Mouse (Mus musculus): Measurements from ENCODE around the gene Fbxo40. TPM values are rescaled to one million over a fixed set of nuclear protein-coding genes. Genes with fewer than 3 reads are reported as not detected.
A peak's percentile ranks its signal among the peaks of the same experiment; 100 is the strongest.

Fbxo40 gene
- not detected in 2 replicates for polyA plus RNA-seq (2015; fragmentation: Nextera tagmentation; extraction: Ambion mirVana)

GRCm38 (mm10) chr16:36989999-36990625 lies at the start of gene Fbxo40:
TSS of gene Fbxo40 (minus strand) at chr16:36990467.
- Histone ChIP-seq H3K9ac (no peak within 1 kb of the TSS), H3K4me2 (no peak within 1 kb of the TSS), H3K27ac (no peak within 1 kb of the TSS), H3K4me1 (replicated peaks) (no peaks in the 10 kb centered on the region), H3K27me3 (no peaks in the 10 kb centered on the region), H3K36me3 (no peaks in the 10 kb centered on the region), H3K9me3 (replicated peaks) (no peaks in the 10 kb centered on the region), H3K4me3 (replicated peaks) (no peak within 1 kb of the TSS)
- DNase-seq (no peak), ATAC-seq (ENCODE audit: low read depth) (no peak)
- WGBS (ENCODE audit: insufficient replicate concordance): 68% methylated on average over 18 of the region's 18 CpGs

DNA sequence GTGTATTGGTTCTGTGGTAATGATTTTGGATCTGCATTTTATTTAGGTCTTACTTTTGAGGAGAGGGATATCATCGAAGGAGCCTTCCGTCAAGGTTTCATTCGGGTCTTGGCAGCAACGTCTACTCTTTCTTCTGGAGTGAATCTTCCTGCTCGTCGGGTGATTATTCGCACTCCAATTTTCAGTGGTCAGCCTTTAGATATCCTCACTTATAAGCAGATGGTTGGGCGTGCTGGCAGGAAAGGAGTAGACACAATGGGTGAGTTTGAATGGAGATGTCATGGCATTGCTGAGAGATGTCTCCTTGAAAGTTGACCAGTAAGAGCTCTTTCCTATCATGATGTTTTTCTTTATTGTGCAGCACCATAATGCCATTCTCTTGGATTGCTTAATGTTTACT lies 44.5 kb upstream of the Fbxo40 start:
- DNase-seq (no peak), ATAC-seq (ENCODE audit: low read depth) (no peak)
- Histone ChIP-seq H3K4me3 (replicated peaks) (no peak overlapping the region), H3K9me3 (replicated peaks) (no peaks in the 10 kb centered on the region), H3K4me2 (no peak overlapping the region), H3K36me3 (peaks cover 56% of the 10 kb centered on the region), H3K4me1 (replicated peaks) (no peaks in the 10 kb centered on the region), H3K9ac (no peak overlapping the region), H3K27me3 (no peaks in the 10 kb centered on the region), H3K27ac (no peak overlapping the region)
- 88% methylated on average over 8 of the region's 8 CpGs for WGBS (ENCODE audit: insufficient replicate concordance)

- no peak overlapping the region for H3K4me2 ChIP-seq
- no peak for DNase-seq
- ATAC-seq (ENCODE audit: low read depth): no peak
- peaks cover 61% of the 10 kb centered on the region for H3K36me3 ChIP-seq
- H3K27ac ChIP-seq: no peak overlapping the region
- no peaks in the 10 kb centered on the region for H3K4me1 ChIP-seq (replicated peaks)
- no peaks in the 10 kb centered on the region for H3K27me3 ChIP-seq
- no peaks in the 10 kb centered on the region for H3K9me3 ChIP-seq (replicated peaks)
- no peak overlapping the region for H3K4me3 ChIP-seq (replicated peaks)
- WGBS (ENCODE audit: insufficient replicate concordance): 68% methylated on average over 3 of the region's 3 CpGs
- no peak overlapping the region for H3K9ac ChIP-seq
Observed at GRCm38 (mm10) chr16:37031996-37032395, 41.7 kb upstream of the Fbxo40 start.

DNA sequence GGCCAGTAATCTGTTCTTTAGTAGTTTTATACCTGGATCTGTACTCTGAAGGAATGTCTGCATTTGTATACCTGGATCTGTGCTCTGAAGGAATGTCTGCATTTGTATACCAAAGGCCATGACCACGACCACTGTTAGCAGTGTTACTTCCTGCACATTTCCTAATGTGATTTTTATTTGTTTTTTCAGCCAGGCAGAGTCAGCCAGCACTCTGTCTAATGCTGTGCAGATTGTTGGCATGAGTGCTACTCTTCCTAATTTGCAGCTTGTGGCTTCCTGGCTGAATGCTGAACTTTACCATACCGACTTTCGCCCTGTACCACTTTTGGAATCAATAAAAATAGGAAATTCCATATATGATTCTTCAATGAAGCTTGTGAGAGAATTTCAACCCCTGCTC lies 37.3 kb upstream of the Fbxo40 start:
- H3K27me3 ChIP-seq: no peaks in the 10 kb centered on the region
- DNase-seq: no peak
- no peak overlapping the region for H3K4me3 ChIP-seq (replicated peaks)
- no peak for ATAC-seq (ENCODE audit: low read depth)
- 71% methylated on average over 3 of the region's 3 CpGs for WGBS (ENCODE audit: insufficient replicate concordance)
- H3K27ac ChIP-seq: no peak overlapping the region
- no peaks in the 10 kb centered on the region for H3K9me3 ChIP-seq (replicated peaks)
- peaks cover 54% of the 10 kb centered on the region for H3K36me3 ChIP-seq
- no peak overlapping the region for H3K4me2 ChIP-seq
- no peak overlapping the region for H3K9ac ChIP-seq
- H3K4me1 ChIP-seq (replicated peaks): no peaks in the 10 kb centered on the region

- no peaks in the 10 kb centered on the region for H3K27me3 ChIP-seq
- H3K36me3 ChIP-seq: peaks cover 23% of the 10 kb centered on the region
- peaks cover 30% of the 10 kb centered on the region for H3K4me1 ChIP-seq (replicated peaks)
- WGBS (ENCODE audit: insufficient replicate concordance): 18% methylated on average over 5 of the region's 5 CpGs
- no peaks in the 10 kb centered on the region for H3K9me3 ChIP-seq (replicated peaks)
- H3K9ac ChIP-seq: peak overlapping the region; percentile 92
- H3K4me2 ChIP-seq: peak overlapping the region; percentile 71
- peak overlapping the region; percentile 60 for H3K27ac ChIP-seq
- H3K4me3 ChIP-seq (replicated peaks): peak overlapping the region; percentile 95
- DNase-seq (peak; percentile 5), ATAC-seq (ENCODE audit: low read depth) (peak; percentile 40)
Observed at GRCm38 (mm10) chr16:37012336-37012735, 22.1 kb upstream of the Fbxo40 start.

DNA sequence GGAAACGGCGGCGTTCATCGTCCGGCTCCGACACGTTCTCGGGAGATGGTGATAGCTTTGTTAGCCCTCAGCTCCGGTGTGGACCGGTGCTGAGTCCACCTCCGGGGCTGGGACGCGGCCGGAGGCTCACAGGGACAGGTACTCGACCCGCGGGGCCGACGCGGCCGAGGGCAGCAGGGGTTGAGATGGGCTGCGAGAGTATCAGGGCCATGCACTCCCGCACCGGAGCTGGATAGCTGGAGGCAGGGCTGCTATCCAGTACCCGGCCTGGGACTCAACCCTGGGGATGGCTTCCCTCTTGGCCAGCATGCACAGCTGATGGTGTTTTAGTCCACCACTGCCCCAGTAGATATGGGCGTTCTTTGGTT lies 21.6 kb upstream of the Fbxo40 start:
- H3K9me3 ChIP-seq (replicated peaks): no peaks in the 10 kb centered on the region

GRCm38 (mm10) chr16:37011061-37011921 lies 21.0 kb upstream of the Fbxo40 start, which contains the start of gene Polq:
TSS of gene Polq (plus strand) at chr16:37011786.
- 3% methylated on average over 30 of the region's 30 CpGs for WGBS (ENCODE audit: insufficient replicate concordance)
- DNase-seq (peak; percentile 91), ATAC-seq (ENCODE audit: low read depth) (peak; percentile 98)
- Histone ChIP-seq H3K4me3 (replicated peaks) (peak within 1 kb of the TSS; percentile 95), H3K36me3 (peaks cover 23% of the 10 kb centered on the region), H3K27ac (peak within 1 kb of the TSS; percentile 60), H3K9ac (peak within 1 kb of the TSS; percentile 92), H3K9me3 (replicated peaks) (no peaks in the 10 kb centered on the region), H3K4me1 (replicated peaks) (peaks cover 30% of the 10 kb centered on the region), H3K4me2 (peak within 1 kb of the TSS; percentile 71), H3K27me3 (no peaks in the 10 kb centered on the region)

More for the DNA sequence above, 21.6 kb upstream of the Fbxo40 start:
- ATAC-seq (ENCODE audit: low read depth): peak; percentile 74
- peak overlapping the region; percentile 71 for H3K4me2 ChIP-seq
- H3K4me3 ChIP-seq (replicated peaks): peak overlapping the region; percentile 95
- H3K36me3 ChIP-seq: peaks cover 23% of the 10 kb centered on the region
- WGBS (ENCODE audit: insufficient replicate concordance): under 1% methylated on average over 26 of the region's 26 CpGs
- peaks cover 30% of the 10 kb centered on the region for H3K4me1 ChIP-seq (replicated peaks)
- H3K27me3 ChIP-seq: no peaks in the 10 kb centered on the region
- peak overlapping the region; percentile 60 for H3K27ac ChIP-seq
- DNase-seq: no peak
- H3K9ac ChIP-seq: peak overlapping the region; percentile 92

DNA sequence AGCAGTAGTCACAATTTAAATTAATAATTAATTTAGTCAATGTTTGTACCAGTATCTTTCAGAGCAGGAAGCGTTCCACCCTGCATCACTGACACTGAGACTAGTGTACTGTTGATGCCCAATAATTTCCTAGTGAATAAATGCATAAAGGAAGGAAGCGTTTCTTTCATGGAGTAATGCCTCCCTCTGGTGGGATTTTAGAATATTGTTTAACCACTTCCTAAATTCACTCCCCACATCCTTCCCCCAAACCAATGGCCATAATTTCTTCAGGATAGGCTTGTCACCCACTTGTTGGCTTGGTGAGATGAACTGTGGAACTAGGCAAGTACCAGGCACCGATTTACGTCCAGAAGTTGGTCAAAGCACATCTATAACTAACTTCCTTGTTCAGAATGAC lies 20.1 kb upstream of the Fbxo40 start:
- Histone ChIP-seq H3K4me3 (replicated peaks) (no peak overlapping the region), H3K9ac (no peak overlapping the region), H3K36me3 (peaks cover 16% of the 10 kb centered on the region; the same call in 1 of the 2 replicates), H3K9me3 (replicated peaks) (no peaks in the 10 kb centered on the region), H3K4me2 (no peak overlapping the region), H3K27me3 (no peaks in the 10 kb centered on the region), H3K27ac (no peak overlapping the region), H3K4me1 (replicated peaks) (peaks cover 30% of the 10 kb centered on the region)
- DNase-seq (peak; percentile 14), ATAC-seq (ENCODE audit: low read depth) (no peak)
- WGBS (ENCODE audit: insufficient replicate concordance): 37% methylated on average over 4 of the region's 4 CpGs

DNA sequence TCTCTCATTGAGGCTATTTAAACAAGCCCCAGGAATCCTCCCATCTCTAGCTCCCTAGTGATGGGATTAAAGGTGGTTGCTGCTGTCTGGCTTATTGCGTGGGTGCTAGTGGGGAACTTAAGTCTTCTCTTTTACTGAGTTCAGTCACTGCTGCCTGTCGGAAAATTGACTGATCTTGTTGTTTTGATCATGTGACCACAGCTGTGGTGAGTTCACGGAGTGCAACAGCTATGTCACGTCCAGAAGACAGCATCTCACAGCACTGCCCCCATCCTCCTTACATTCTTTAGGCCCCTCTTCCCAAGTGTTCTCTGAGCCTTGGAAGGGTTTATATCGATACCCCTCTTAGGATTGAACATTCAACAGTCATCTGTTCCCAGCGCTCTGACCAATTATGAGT lies 19.0 kb upstream of the Fbxo40 start:
- DNase-seq: no peak
- ATAC-seq (ENCODE audit: low read depth): no peak
- Histone ChIP-seq H3K9ac (no peak overlapping the region), H3K9me3 (replicated peaks) (no peaks in the 10 kb centered on the region), H3K4me3 (replicated peaks) (no peak overlapping the region), H3K36me3 (peaks cover 5% of the 10 kb centered on the region; the same call in 1 of the 2 replicates), H3K27me3 (no peaks in the 10 kb centered on the region), H3K4me1 (replicated peaks) (peaks cover 27% of the 10 kb centered on the region), H3K27ac (no peak overlapping the region), H3K4me2 (no peak overlapping the region)
- whole genome bisulfite sequencing (ENCODE audit: insufficient replicate concordance): 66% methylated on average over 6 of the region's 6 CpGs

- no peak overlapping the region for H3K27ac ChIP-seq
- 47% methylated on average over 9 of the region's 9 CpGs for WGBS (ENCODE audit: insufficient replicate concordance)
- no peaks in the 10 kb centered on the region for H3K27me3 ChIP-seq
- H3K36me3 ChIP-seq: no peaks in the 10 kb centered on the region
- no peak overlapping the region for H3K4me2 ChIP-seq
- H3K4me3 ChIP-seq (replicated peaks): no peak overlapping the region
- no peak overlapping the region for H3K9ac ChIP-seq
- H3K4me1 ChIP-seq (replicated peaks): no peaks in the 10 kb centered on the region
- ATAC-seq (ENCODE audit: low read depth) (no peak), DNase-seq (no peak)
- no peaks in the 10 kb centered on the region for H3K9me3 ChIP-seq (replicated peaks)
Observed at GRCm38 (mm10) chr16:36999366-36999972, 9.2 kb upstream of the Fbxo40 start.

DNA sequence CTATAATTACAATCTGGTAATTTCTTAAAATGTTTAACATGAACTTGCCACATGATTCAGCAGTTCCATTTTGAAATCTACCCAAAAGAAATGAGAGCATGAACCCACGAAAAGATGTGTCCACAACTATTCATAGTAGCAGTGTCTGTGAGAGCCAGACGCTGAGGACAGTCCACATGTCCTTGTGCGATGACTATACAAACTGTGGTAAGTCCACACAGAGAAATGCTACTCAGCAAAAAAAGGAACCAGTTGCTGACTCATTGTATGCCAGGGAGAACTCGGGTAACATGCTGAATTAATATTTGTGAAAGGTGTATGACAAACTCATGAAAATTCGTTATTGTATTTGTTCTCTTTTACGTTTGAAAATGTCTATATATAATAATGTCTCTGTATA lies 7.4 kb upstream of the Fbxo40 start:
- Histone ChIP-seq H3K27me3 (no peaks in the 10 kb centered on the region), H3K4me3 (replicated peaks) (no peak overlapping the region), H3K9me3 (replicated peaks) (no peaks in the 10 kb centered on the region), H3K27ac (no peak overlapping the region), H3K36me3 (no peaks in the 10 kb centered on the region), H3K9ac (no peak overlapping the region), H3K4me1 (replicated peaks) (no peaks in the 10 kb centered on the region), H3K4me2 (no peak overlapping the region)
- no peak for DNase-seq
- 41% methylated on average over 6 of the region's 6 CpGs for WGBS (ENCODE audit: insufficient replicate concordance)
- no peak for ATAC-seq (ENCODE audit: low read depth)

Measured in liver, embryonic 13.5 days (tissue).